Mouse (Mus musculus) gastrocnemius, adult 8-10 months (tissue): ENCODE data around the gene Defb23. TPM values are rescaled to one million over a fixed set of nuclear protein-coding genes. Genes with fewer than 3 reads are reported as not detected.

Experiments
- DNase-seq, 2 experiments: peaks; one replicate each; pipeline ENCODE4 v3.0.0; 2022; ENCODE audit warnings: low spot score in 2 of 2
- total RNA-seq, 4 experiments: library from RNA; stranded (reverse); gene quantifications; 2 replicates each; pipeline ENCODE4 v1.2.4; 2022

Gene Defb23
- not detected for total RNA-seq

GRCm38 (mm10) chr2:152464570-152465150 lies at the start of gene Defb23:
Gene Defb23 (minus strand): TSS chr2:152464620.
- no peak for DNase-seq

GRCm38 (mm10) chr2:152511592-152511991 lies 47.2 kb upstream of the Defb23 start, which contains the start of gene Defb26:
Gene Defb26 (minus strand): TSS chr2:152511692.
- no peak for DNase-seq

GRCm38 (mm10) chr2:152503950-152504349 lies 39.5 kb upstream of the Defb23 start:
- DNase-seq: no peak

DNA sequence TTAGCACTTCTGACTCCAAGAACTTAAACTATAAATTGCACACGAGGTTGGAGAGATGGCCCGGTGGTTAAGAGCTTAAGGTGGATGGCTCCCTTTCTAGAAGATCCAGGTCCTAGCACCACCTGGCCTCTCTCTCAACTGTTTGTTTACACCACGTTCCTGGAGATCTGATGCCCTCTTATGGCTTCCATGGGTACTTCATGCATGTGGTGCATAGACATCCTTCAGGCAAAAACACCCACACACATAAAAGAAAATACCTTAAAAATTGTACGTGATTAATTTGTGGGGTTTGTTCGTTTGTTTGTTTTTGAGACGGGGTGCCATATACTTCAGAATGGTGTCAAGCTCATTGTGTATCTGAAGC lies 36.4 kb upstream of the Defb23 start:
- no peak for DNase-seq

- no peak for DNase-seq
Observed at GRCm38 (mm10) chr2:152500204-152500862, 35.9 kb upstream of the Defb23 start.

GRCm38 (mm10) chr2:152498020-152498419 lies 33.6 kb upstream of the Defb23 start:
- no peak for DNase-seq

- DNase-seq: no peak
Observed at GRCm38 (mm10) chr2:152493151-152493550, 28.7 kb upstream of the Defb23 start.

GRCm38 (mm10) chr2:152490038-152490437 lies 25.6 kb upstream of the Defb23 start, which contains the start of gene Defb22:
Gene Defb22 (minus strand): TSS chr2:152490138.
- no peak for DNase-seq

GRCm38 (mm10) chr2:152487024-152487423 lies 22.6 kb upstream of the Defb23 start:
- DNase-seq: no peak

GRCm38 (mm10) chr2:152481726-152482125 lies 17.3 kb upstream of the Defb23 start:
- DNase-seq: no peak

DNA sequence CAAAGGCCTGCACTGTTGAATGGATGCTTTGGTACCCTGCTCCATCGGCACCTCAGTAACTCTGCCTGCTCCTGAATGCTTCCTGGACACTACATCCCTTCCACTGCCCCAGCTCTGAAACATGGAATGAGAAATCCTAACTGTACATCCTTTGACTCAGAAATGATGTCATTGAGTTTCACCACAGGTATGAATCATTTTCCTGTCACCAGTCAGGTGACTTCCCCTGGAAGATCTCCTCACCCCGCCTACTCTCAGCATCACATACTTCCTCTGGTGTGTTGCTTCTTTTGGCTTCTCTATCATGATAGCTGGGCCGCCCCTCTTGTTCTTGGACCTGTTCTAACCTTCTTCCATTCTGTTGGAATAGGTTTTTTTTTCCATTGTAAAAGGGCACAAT lies 16.5 kb upstream of the Defb23 start:
- no peak for DNase-seq

DNA sequence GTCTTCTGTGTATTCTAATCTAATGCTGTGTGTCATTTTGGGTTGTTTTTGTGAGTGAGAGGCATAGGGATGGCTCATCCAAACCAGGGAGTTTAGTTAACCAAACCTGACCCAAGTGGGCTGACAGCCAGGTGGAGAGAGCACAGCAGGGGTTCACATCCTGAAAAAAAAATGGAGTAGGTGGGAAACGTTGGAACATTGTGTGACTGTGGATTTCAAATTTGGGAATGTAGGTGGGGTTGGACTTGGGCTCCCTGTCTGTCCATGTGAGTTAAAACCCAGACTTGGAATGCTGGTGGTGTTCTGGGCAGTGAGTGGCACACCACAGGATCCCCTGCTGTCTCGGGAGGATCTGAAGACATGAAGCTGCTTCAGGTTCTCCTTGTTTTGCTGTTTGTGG lies 12.3 kb upstream of the Defb23 start, which contains the start of gene Defb20:
TSS of gene Defb20 (plus strand) at position 301 of the 400 bp plus-strand sequence.
- DNase-seq: no peak

GRCm38 (mm10) chr2:152472434-152472833 lies 8.0 kb upstream of the Defb23 start:
- no peak for DNase-seq

- no peak for DNase-seq
Observed at GRCm38 (mm10) chr2:152470973-152471372, 6.6 kb upstream of the Defb23 start.

- no peak for DNase-seq
Observed at GRCm38 (mm10) chr2:152459241-152459640, 5.2 kb downstream of the Defb23 start.

DNA sequence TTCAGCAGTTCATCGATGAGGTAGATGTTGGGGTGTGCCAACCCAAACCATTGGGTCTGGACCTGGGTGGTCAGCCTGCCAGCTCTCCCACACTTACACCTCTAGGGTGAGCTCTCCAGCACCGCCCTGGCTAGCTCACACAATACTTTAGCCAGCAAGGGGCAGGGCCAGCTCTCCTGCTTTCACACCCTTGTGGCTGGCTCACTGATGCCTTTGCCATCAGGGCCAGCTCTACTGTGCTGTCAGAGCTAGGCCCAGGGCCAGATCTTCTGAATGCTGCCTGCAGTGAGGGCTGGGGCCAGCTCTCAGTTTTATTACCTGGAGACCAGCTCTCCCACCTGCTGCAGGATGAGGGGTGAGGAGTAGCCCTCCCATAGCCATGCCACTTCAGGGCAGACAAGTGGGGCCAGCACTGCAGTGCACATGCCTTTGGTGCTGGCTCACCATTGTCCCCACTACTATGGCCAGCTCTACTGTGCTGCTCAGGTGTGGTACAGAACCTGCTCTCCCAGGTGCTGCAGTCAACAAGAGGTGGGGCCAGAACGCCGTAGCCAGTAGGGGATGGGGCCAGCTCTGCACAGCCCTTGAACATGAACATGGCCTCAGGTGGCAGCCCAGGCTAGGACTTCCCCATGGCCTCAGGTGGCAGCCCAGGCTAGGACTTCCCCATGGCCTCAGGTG lies 12.2 kb downstream of the Defb23 start:
- peak in 1 of 2 experiments; percentile 43 for DNase-seq

DNA sequence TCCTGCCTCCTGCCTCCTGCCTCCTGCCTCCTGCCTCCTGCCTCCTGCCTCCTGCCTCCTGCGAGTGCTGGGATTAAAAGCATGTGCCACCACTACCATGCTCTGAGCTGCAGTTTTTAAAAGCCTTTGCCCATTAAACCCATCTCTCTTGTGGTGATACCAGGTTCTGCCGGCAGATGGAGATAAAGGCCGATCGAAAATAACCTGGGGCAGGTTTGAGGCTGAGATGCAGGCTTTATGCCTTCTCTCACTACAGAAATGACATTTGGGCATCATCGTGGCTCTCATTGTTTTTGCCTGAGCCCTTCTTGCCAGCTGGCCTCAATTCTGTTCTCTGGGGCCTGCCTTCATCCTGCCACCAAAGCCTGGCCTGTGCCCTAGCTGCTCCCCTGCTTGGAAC lies 14.2 kb downstream of the Defb23 start:
- peak in 1 of 2 experiments; percentile 13 for DNase-seq

DNA sequence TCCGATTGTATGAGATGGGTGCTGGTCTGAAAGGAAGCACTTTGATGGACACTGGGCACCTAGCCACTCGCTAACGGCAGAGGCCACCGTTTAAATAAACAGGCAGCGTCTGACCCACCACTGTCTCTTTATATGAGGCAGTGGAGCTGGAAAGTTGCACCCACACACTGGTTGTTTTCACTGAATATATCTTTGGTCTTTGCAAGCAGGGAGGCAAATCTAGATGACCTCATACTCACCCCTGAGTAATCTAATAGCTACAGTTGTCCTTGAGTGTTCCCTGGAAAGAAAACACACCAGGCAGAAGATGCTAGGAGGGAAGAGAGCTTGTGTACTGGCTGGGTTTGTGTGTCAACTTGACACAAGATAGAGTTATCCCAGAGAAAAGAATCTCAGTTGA lies 17.0 kb downstream of the Defb23 start:
- DNase-seq: no peak

- no peak for DNase-seq
Observed at GRCm38 (mm10) chr2:152446642-152447041, 17.8 kb downstream of the Defb23 start.

- no peak for DNase-seq
Observed at GRCm38 (mm10) chr2:152443281-152443680, 21.1 kb downstream of the Defb23 start.

DNA sequence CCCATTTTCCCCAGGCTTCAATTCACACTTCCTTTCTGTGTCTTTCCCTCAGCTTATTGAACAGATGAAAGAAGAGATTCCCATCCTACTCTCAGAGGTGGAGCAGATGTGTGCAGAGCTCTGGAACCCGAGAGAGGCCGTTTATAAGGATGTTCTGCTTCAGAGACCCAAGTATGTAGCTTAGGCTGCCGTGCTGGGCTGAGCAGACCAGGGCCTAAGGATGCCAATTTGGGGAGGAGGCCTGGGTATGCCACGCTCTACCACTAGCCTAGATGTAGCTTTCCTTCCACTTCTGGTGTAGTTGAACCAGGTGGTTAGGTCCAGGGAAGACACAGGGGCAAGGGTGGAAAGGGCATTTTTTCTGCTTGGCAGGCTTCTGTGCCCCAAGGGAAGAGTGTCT lies 22.1 kb downstream of the Defb23 start:
- DNase-seq: no peak

- no peak for DNase-seq
Observed at GRCm38 (mm10) chr2:152439833-152440232, 24.6 kb downstream of the Defb23 start.

DNA sequence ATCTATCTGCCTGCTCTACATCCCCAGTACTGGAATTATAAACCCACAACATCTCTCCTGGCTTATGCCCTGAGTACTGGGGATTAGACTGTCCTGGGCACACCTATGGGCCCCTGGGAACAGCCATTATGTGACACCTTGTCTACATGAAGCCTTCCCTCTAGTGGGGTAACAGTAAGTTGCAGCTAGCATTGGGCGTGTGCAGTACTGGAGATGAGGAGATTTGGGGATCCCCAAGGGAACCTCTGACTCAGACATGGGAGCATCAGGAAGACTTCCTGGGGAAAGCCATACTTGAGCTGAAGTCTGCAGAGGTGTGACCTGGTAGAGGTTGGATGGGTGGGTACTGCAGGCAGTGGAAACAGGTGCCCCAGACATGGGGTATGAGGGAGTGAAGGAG lies 25.5 kb downstream of the Defb23 start:
- DNase-seq: no peak
